17 mouse cellular contexts compared by ENCODE assay signal in genomic region chr4:133620668-133621067, GRCm38 (mm10). TPM values are rescaled to one million over a fixed set of nuclear protein-coding genes. Genes with fewer than 3 reads are reported as not detected.
DNase-seq lines count a peak whose midpoint lies in the region; ATAC-seq lines count a peak whose summit lies in the region.
"Had no signal": no experiment of that assay in that cellular context is flagged by ENCODE, and none has a peak within 500 bp of the region (broad histone marks: within the 10 kb centered on the region; RNA-seq: fewer than 3 reads in every experiment).

No protein-coding gene starts in this region.

- no peak for DNase-seq in heart, postnatal 10 days
- DNase-seq in spleen, postnatal 36 days (ENCODE audit: low spot score in 2 of 2), result peak; percentile 71
- no peak for DNase-seq in spleen, postnatal 14 days (ENCODE audit: low spot score in 2 of 2)
- DNase-seq in induced T-regulatory cell, adult 2 months (ENCODE audit: low read depth), result peak; percentile 92
- peak; percentile 37 to 54 for DNase-seq in thymus, postnatal 36 days
- no peak for DNase-seq in urinary bladder, postnatal 25 days (ENCODE audit: low spot score)
- DNase-seq in lung, postnatal 10 days, result no peak
- DNase-seq: cerebellum, adult 9-10 months; gastrocnemius, postnatal 36 days; kidney, adult 18-20 months; kidney, postnatal 36 days; lung, adult 2 months; right cerebral cortex, adult 18-20 months had no signal

- ATAC-seq in heart, embryonic 12.5 days (ENCODE audit: insufficient number of reproducible peaks, low FRiP score), result no peak

- H3K4me3 ChIP-seq in heart, embryonic 12.5 days, result no peak overlapping the region
- H3K4me3 ChIP-seq: erythroblast, embryonic 14.5 days; hindbrain, embryonic 10.5 days; limb, embryonic 10.5 days had no signal

- no peak overlapping the region for H3K4me2 ChIP-seq in heart, embryonic 12.5 days

- H3K27me3 ChIP-seq in heart, embryonic 12.5 days (replicated peaks), result no peaks in the 10 kb centered on the region

- 79% methylated on average over 8 of the region's 8 CpGs for WGBS in heart, embryonic 12.5 days

- no peaks in the 10 kb centered on the region for H3K9me3 ChIP-seq in heart, embryonic 12.5 days (replicated peaks)
- H3K9me3 ChIP-seq: hindbrain, embryonic 10.5 days; limb, embryonic 10.5 days had no signal

- peaks cover 13% of the 10 kb centered on the region for H3K4me1 ChIP-seq in heart, embryonic 12.5 days (replicated peaks)
- H3K4me1 ChIP-seq: limb, embryonic 10.5 days had no signal

- 0 out of 2 replicates have a peak overlapping the region, but pooled peaks have one; percentile 15 for H3K9ac ChIP-seq in heart, embryonic 12.5 days

- intact Hi-C loops in heart, postnatal 10 days (cut with DNase I), result no loop called here

- no peak overlapping the region for H3K27ac ChIP-seq in heart, embryonic 12.5 days (ENCODE audit: poor library complexity, severe bottlenecking)
- H3K27ac ChIP-seq: hindbrain, embryonic 10.5 days; limb, embryonic 10.5 days had no signal

- peaks cover 20% of the 10 kb centered on the region for H3K36me3 ChIP-seq in heart, embryonic 12.5 days

RNA-seq across cellular contexts. Expression of gene Sfn, which starts 18.7 kb away (rescaled TPM):
- polyA plus RNA-seq in heart, embryonic 12.5 days (2016; fragmentation: Nextera tagmentation; extraction: Ambion mirVana), result 0.76 and 1.4 TPM in 2 replicates
- 1 to 10 TPM; 1.3 to 1.9 TPM for total RNA-seq in heart, postnatal 10 days (2021)

RNA-seq across cellular contexts. Expression of gene Zdhhc18, which starts 29.3 kb away (rescaled TPM):
- 3.5 and 3.9 TPM in 2 replicates for polyA plus RNA-seq in heart, embryonic 12.5 days (2016; fragmentation: Nextera tagmentation; extraction: Ambion mirVana)
- total RNA-seq in heart, postnatal 10 days (2021), result 10 to 100 TPM; 21.9 to 25.0 TPM

RNA-seq across cellular contexts. Expression of gene Gpn2, which starts 36.5 kb away (rescaled TPM):
- polyA plus RNA-seq in heart, embryonic 12.5 days (2016; fragmentation: Nextera tagmentation; extraction: Ambion mirVana), result 11.2 and 12.2 TPM in 2 replicates
- 1 to 10 TPM; 9.0 to 9.8 TPM for total RNA-seq in heart, postnatal 10 days (2021)

RNA-seq across cellular contexts. Expression of gene Gpatch3, which starts 46.1 kb away (rescaled TPM):
- polyA plus RNA-seq in heart, embryonic 12.5 days (2016; fragmentation: Nextera tagmentation; extraction: Ambion mirVana), result 6.0 and 6.9 TPM in 2 replicates
- 1 to 10 TPM; 5.1 to 8.3 TPM for total RNA-seq in heart, postnatal 10 days (2021)

RNA-seq across cellular contexts. Expression of gene Pigv, which starts 51.8 kb away (rescaled TPM):
- 15.0 and 18.4 TPM in 2 replicates for polyA plus RNA-seq in heart, embryonic 12.5 days (2016; fragmentation: Nextera tagmentation; extraction: Ambion mirVana)
- 10 to 100 TPM in 1 of 2 experiments, 1 to 10 TPM in 1; 8.6 to 11.2 TPM for total RNA-seq in heart, postnatal 10 days (2021)

Comparison
In these comparisons a context has a peak if more than half of its experiments do, and no peak if none do; other contexts are left out.
1. DNase-seq: peak in spleen, postnatal 36 days (2 of 2), induced T-regulatory cell, adult 2 months (single experiment) and thymus, postnatal 36 days (2 of 2); none in heart, postnatal 10 days (0 of 2), spleen, postnatal 14 days (0 of 2), urinary bladder, postnatal 25 days (single experiment) and lung, postnatal 10 days (single experiment).